Mouse (Mus musculus) heart, embryonic 12.5 days (tissue): ENCODE measurements around the gene Zfp57. TPM values are rescaled to one million over a fixed set of nuclear protein-coding genes. Genes with fewer than 3 reads are reported as not detected.

ENCODE experiments used
- polyA plus RNA-seq: library from polyadenylated mRNA; unstranded; fragments of >200 nt; fragmentation: Nextera tagmentation; extraction: Ambion mirVana; gene quantifications from 2 replicates; pipeline ENCODE4 v1.2.1, GENCODE M21; 2016

Gene Zfp57
- polyA plus RNA-seq, 1 experiment from 2014 or later = 64.4 TPM

Other genes starting within 250 kb of the Zfp57 start
- not detected in 2 replicates for gene H2-M10.5, start 228.3 kb upstream of the Zfp57 start, polyA plus RNA-seq
- gene H2-M10.6, start 189.0 kb upstream of the Zfp57 start, polyA plus RNA-seq = not detected in 2 replicates
- gene Trim26, start 164.0 kb upstream of the Zfp57 start, polyA plus RNA-seq = 28.8 and 28.9 TPM in 2 replicates
- 0.40 and 0.47 TPM in 2 replicates for gene Trim15, start 134.0 kb upstream of the Zfp57 start, polyA plus RNA-seq
- 23.6 and 27.0 TPM in 2 replicates for gene Trim10, start 131.6 kb upstream of the Zfp57 start, polyA plus RNA-seq
- gene Trim40, start 111.0 kb upstream of the Zfp57 start, polyA plus RNA-seq = not detected in 2 replicates
- not detected in 2 replicates for gene Trim31, start 103.0 kb upstream of the Zfp57 start, polyA plus RNA-seq
- gene Rnf39, start 58.2 kb upstream of the Zfp57 start, polyA plus RNA-seq = not detected in 2 replicates
- 83.2 and 83.8 TPM in 2 replicates for gene Ppp1r11, start 49.4 kb upstream of the Zfp57 start, polyA plus RNA-seq
- gene Znrd1, start 42.6 kb upstream of the Zfp57 start, polyA plus RNA-seq = 37.5 and 40.3 TPM in 2 replicates
- 6.4 and 6.7 TPM in 2 replicates for gene Znrd1as, start 42.6 kb upstream of the Zfp57 start, polyA plus RNA-seq
- 0.20 TPM in 1 of 2 replicates, not detected in the other for gene 2410137M14Rik, start 19.9 kb upstream of the Zfp57 start, polyA plus RNA-seq
- 0.31 and 0.36 TPM in 2 replicates for gene H2-M5, start 11.6 kb upstream of the Zfp57 start, polyA plus RNA-seq
- 0.10 TPM in 1 of 2 replicates, not detected in the other for gene Mog, start 22.2 kb downstream of the Zfp57 start, polyA plus RNA-seq
- gene Gabbr1, start 44.8 kb downstream of the Zfp57 start, polyA plus RNA-seq = 8.3 and 8.6 TPM in 2 replicates
- 0.08 TPM in 1 of 2 replicates, not detected in the other for gene Olfr90, start 87.3 kb downstream of the Zfp57 start, polyA plus RNA-seq
- 0.05 TPM in 1 of 2 replicates, not detected in the other for gene Olfr91, start 97.1 kb downstream of the Zfp57 start, polyA plus RNA-seq
- not detected in 2 replicates for gene Olfr92, start 118.9 kb downstream of the Zfp57 start, polyA plus RNA-seq
- gene Olfr93, start 160.3 kb downstream of the Zfp57 start, polyA plus RNA-seq = not detected in 2 replicates
- gene Ubd, start 192.7 kb downstream of the Zfp57 start, polyA plus RNA-seq = not detected in 2 replicates
- gene Olfr94, start 199.8 kb downstream of the Zfp57 start, polyA plus RNA-seq = not detected in 2 replicates
- gene Olfr95, start 212.0 kb downstream of the Zfp57 start, polyA plus RNA-seq = not detected in 2 replicates
- not detected in 2 replicates for gene Olfr96, start 219.0 kb downstream of the Zfp57 start, polyA plus RNA-seq
- not detected in 2 replicates for gene Olfr97, start 236.2 kb downstream of the Zfp57 start, polyA plus RNA-seq